Mouse (Mus musculus): ENCODE results near the gene Olfr1342. TPM values are rescaled to one million over a fixed set of nuclear protein-coding genes. Genes with fewer than 3 reads are reported as not detected.

The Olfr1342 gene
- polyA plus RNA-seq, 1 experiment from 2014 or later, result not detected

DNA sequence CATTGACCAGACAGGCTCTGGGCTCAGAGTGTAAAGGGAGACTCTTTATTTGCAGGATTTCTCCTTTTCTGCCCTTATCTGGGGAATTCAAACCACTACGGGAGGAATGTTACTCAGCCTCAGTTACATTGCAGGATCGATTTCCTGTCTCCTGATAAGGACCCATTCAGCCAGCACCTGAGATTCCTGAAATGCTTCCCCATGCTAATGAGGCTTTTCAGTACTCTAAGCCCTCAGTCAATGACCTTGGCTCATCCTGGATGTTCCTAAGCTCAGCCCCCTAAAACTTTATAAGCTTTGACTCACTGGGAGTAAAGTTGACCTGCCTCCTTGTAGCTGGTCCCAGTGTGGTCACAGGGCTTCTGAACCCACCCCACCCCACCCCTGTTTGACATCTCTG lies 5.5 kb downstream of the Olfr1342 start:
- WGBS, result 3% methylated on average over 2 of the region's 2 CpGs
- H3K27ac ChIP-seq (ENCODE audit: poor library complexity, severe bottlenecking), result no peak overlapping the region
- ATAC-seq (ENCODE audit: insufficient number of reproducible peaks, low FRiP score), result no peak
- no peaks in the 10 kb centered on the region for H3K36me3 ChIP-seq
- H3K4me1 ChIP-seq (replicated peaks), result no peaks in the 10 kb centered on the region
- no peak overlapping the region for H3K4me2 ChIP-seq
- H3K4me3 ChIP-seq, result no peak overlapping the region
- H3K9ac ChIP-seq, result no peak overlapping the region
- no peaks in the 10 kb centered on the region for H3K27me3 ChIP-seq (replicated peaks)
- 0 out of 2 replicates have a peak, but pooled peaks cover 2% of the 10 kb centered on the region for H3K9me3 ChIP-seq (replicated peaks)

DNA sequence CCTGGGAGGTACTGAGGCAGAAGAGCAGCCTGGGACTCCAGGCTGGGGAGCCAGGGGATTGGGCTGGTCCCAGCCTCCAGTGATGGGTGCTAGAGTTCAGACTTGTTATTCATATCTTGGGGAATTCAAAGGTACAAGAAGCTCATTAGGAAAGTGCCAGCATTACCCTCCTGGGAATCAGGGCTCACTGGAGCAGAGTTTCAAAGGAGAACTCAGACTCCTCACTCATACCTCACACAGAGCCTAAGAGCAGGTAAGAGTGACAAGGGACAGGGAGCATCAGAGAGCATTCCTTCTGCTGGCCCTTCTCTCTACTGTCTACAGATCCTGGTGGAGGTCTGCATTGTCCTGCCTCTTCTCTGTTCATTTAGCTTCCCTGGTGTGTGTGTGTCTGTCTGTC lies 33.9 kb downstream of the Olfr1342 start, which contains the start of gene Olfr62:
Olfr62 (plus strand) TSS at position 301 of the 400 bp plus-strand sequence.
- no peaks in the 10 kb centered on the region for H3K36me3 ChIP-seq
- no peaks in the 10 kb centered on the region for H3K9me3 ChIP-seq (replicated peaks)
- no peaks in the 10 kb centered on the region for H3K4me1 ChIP-seq (replicated peaks)
- no peak within 1 kb of the TSS for H3K27ac ChIP-seq (ENCODE audit: poor library complexity, severe bottlenecking)
- H3K4me3 ChIP-seq, result no peak within 1 kb of the TSS
- no peaks in the 10 kb centered on the region for H3K27me3 ChIP-seq (replicated peaks)
- no peak within 1 kb of the TSS for H3K4me2 ChIP-seq
- H3K9ac ChIP-seq, result no peak within 1 kb of the TSS
- ATAC-seq (ENCODE audit: insufficient number of reproducible peaks, low FRiP score), result no peak

DNA sequence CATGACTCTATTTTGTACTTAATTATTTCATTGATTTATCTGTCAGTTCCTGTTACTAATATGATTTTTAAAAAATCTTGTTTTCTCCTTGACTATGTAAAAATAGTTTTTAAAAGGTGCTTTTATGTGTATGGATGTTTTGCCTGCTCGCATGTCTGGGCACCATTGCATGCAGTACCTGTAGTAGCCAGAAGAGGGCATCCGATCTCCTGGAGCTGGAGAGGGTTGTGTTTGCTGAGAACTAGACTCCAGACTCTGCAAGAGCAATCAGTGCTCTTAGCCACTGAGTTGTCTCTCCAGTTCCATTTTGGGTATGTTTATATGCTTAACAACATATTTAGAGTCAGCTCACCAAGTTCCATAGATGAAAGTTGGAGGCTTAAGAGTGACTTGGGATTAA lies 47.3 kb downstream of the Olfr1342 start:
- H3K36me3 ChIP-seq, result no peaks in the 10 kb centered on the region
- WGBS, result 17% methylated on average over 2 of the region's 2 CpGs
- H3K4me3 ChIP-seq, result no peak overlapping the region
- no peak for ATAC-seq (ENCODE audit: insufficient number of reproducible peaks, low FRiP score)
- 0 out of 2 replicates have a peak, but pooled peaks cover 3% of the 10 kb centered on the region for H3K27me3 ChIP-seq (replicated peaks)
- no peak overlapping the region for H3K4me2 ChIP-seq
- H3K9me3 ChIP-seq (replicated peaks), result no peaks in the 10 kb centered on the region
- H3K9ac ChIP-seq, result no peak overlapping the region
- no peaks in the 10 kb centered on the region for H3K4me1 ChIP-seq (replicated peaks)
- no peak overlapping the region for H3K27ac ChIP-seq (ENCODE audit: poor library complexity, severe bottlenecking)

DNA sequence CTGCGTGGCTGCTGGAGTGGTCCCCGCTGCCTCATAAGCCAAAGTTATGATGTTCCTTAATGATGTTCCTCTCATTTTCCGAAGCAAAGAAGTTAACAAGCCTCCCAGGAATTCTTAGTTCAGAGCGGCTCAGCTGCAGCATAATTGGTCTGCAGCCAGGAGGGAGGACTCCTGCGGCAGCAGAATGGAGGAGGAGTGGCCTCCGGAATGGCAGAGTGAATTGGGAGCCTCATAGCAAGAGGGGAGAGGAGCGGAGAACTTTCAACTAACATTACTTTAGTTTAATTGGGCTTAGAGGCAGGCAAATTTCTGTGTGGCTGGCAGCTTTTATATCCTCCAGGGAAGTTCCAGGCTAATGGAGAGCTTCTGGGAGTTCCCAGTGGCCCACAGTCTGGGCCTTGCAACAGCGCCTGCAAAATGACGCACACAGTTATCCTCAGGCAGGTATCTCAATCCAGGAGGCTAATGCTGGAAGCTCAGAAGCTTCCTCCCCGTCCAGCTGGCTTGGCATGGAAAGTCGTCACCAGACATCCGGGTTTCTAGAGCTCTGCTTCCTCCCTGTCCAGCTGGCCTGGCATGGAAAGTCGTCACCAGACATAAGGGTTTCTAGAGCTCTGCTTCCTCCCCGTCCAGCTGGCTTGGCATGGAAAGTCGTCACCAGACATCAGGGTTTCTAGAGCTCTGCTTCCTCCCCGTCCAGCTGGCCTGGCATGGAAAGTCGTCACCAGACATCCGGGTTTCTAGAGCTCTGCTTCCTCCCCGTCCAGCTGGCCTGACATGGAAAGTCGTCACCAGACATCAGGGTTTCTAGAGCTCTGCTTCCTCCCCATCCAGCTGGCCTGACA lies 50.0 kb downstream of the Olfr1342 start:
- no peaks in the 10 kb centered on the region for H3K36me3 ChIP-seq
- H3K27ac ChIP-seq (ENCODE audit: poor library complexity, severe bottlenecking), result no peak overlapping the region
- no peak overlapping the region for H3K4me2 ChIP-seq
- no peaks in the 10 kb centered on the region for H3K9me3 ChIP-seq (replicated peaks)
- no peak for ATAC-seq (ENCODE audit: insufficient number of reproducible peaks, low FRiP score)
- no peak overlapping the region for H3K9ac ChIP-seq
- no peak overlapping the region for H3K4me3 ChIP-seq
- 41% methylated on average over 20 of the region's 20 CpGs for WGBS
- H3K4me1 ChIP-seq (replicated peaks), result no peaks in the 10 kb centered on the region
- H3K27me3 ChIP-seq (replicated peaks), result 0 out of 2 replicates have a peak, but pooled peaks cover 3% of the 10 kb centered on the region

Other genes with a start within 250 kb of the Olfr1342 start
- 2.9 and 3.9 TPM in 2 replicates for gene Mpl, start 235.2 kb downstream of the Olfr1342 start, polyA plus RNA-seq (2016; fragmentation: Nextera tagmentation; extraction: Ambion mirVana)
- gene Tie1, start 202.7 kb downstream of the Olfr1342 start, polyA plus RNA-seq (2016; fragmentation: Nextera tagmentation; extraction: Ambion mirVana), result 65.8 and 69.4 TPM in 2 replicates
- 0.27 and 0.31 TPM in 2 replicates for gene 2610528J11Rik, start 165.8 kb downstream of the Olfr1342 start, polyA plus RNA-seq (2016; fragmentation: Nextera tagmentation; extraction: Ambion mirVana)
- gene Tmem125, start 148.7 kb downstream of the Olfr1342 start, polyA plus RNA-seq (2016; fragmentation: Nextera tagmentation; extraction: Ambion mirVana), result 0.18 and 0.23 TPM in 2 replicates
- 0.76 and 0.80 TPM in 2 replicates for gene Cfap57, start 72.0 kb downstream of the Olfr1342 start, polyA plus RNA-seq (2016; fragmentation: Nextera tagmentation; extraction: Ambion mirVana)
- 96.7 and 103 TPM in 2 replicates for gene Ebna1bp2, start 72.0 kb downstream of the Olfr1342 start, polyA plus RNA-seq (2016; fragmentation: Nextera tagmentation; extraction: Ambion mirVana)
- gene Olfr62, start 33.8 kb downstream of the Olfr1342 start, polyA plus RNA-seq (2016; fragmentation: Nextera tagmentation; extraction: Ambion mirVana), result not detected in 2 replicates
- not detected in 2 replicates for gene Olfr1341, start 10.8 kb upstream of the Olfr1342 start, polyA plus RNA-seq (2016; fragmentation: Nextera tagmentation; extraction: Ambion mirVana)
- not detected in 2 replicates for gene Olfr1340, start 27.4 kb upstream of the Olfr1342 start, polyA plus RNA-seq (2016; fragmentation: Nextera tagmentation; extraction: Ambion mirVana)
- gene Olfr1339, start 39.4 kb upstream of the Olfr1342 start, polyA plus RNA-seq (2016; fragmentation: Nextera tagmentation; extraction: Ambion mirVana), result not detected in 2 replicates
- not detected in 2 replicates for gene Olfr1338, start 66.0 kb upstream of the Olfr1342 start, polyA plus RNA-seq (2016; fragmentation: Nextera tagmentation; extraction: Ambion mirVana)
- not detected in 2 replicates for gene Olfr1337, start 89.8 kb upstream of the Olfr1342 start, polyA plus RNA-seq (2016; fragmentation: Nextera tagmentation; extraction: Ambion mirVana)
- not detected in 2 replicates for gene Olfr1335, start 117.2 kb upstream of the Olfr1342 start, polyA plus RNA-seq (2016; fragmentation: Nextera tagmentation; extraction: Ambion mirVana)
- not detected in 2 replicates for gene Olfr1333, start 143.5 kb upstream of the Olfr1342 start, polyA plus RNA-seq (2016; fragmentation: Nextera tagmentation; extraction: Ambion mirVana)
- gene Olfr1331, start 171.9 kb upstream of the Olfr1342 start, polyA plus RNA-seq (2016; fragmentation: Nextera tagmentation; extraction: Ambion mirVana), result not detected in 2 replicates
- gene Olfr1330, start 195.8 kb upstream of the Olfr1342 start, polyA plus RNA-seq (2016; fragmentation: Nextera tagmentation; extraction: Ambion mirVana), result 0.05 and 0.09 TPM in 2 replicates
- not detected in 2 replicates for gene Olfr1329, start 224.7 kb upstream of the Olfr1342 start, polyA plus RNA-seq (2016; fragmentation: Nextera tagmentation; extraction: Ambion mirVana)
- gene Olfr1328, start 245.9 kb upstream of the Olfr1342 start, polyA plus RNA-seq (2016; fragmentation: Nextera tagmentation; extraction: Ambion mirVana), result not detected in 2 replicates

Measured in heart, embryonic 12.5 days (tissue).